Comparison of ENCODE assay signal across 12 mouse cellular contexts in the genomic region with DNA sequence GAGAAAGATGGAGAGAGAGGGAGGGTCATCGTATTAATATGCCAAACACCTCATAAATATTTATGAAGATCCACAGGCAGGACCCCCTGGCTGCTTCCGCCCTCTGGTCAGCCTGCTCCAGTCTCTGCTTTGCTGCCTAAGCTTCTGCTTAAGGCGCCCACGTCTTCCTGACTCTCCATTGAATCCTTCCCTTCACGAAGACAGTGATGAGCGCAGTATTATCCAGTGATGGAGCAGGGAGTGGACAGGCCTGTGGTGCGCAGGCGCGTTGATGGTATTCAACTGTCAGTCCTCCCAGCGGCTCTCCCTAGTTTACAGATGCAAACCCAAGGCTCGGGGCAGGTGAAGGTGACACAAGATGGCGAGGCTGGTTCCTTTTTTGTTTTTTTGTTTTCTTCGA.
DNase-seq lines count a peak whose midpoint lies in the region; ATAC-seq lines count a peak whose summit lies in the region.
"Had no signal": no experiment of that assay in that cellular context is flagged by ENCODE, and none has a peak within 500 bp of the region (broad histone marks: within the 10 kb centered on the region; RNA-seq: fewer than 3 reads in every experiment).

No protein-coding gene starts in this region.

- peak overlapping the region; percentile 46 for H3K27ac ChIP-seq in lung, embryonic 15.5 days
- H3K27ac ChIP-seq in forebrain, embryonic 14.5 days (ENCODE audit: low read depth, low read length): no peak overlapping the region
- H3K27ac ChIP-seq in intestine, embryonic 15.5 days: no peak overlapping the region; the same call in 1 of the 2 replicates
- no peak overlapping the region for H3K27ac ChIP-seq in neural tube, embryonic 13.5 days (replicated peaks)

- H3K4me2 ChIP-seq in lung, embryonic 15.5 days: peak overlapping the region; percentile 43
- H3K4me2 ChIP-seq in forebrain, embryonic 14.5 days (ENCODE audit: low read length): peak overlapping the region; percentile 28
- peak overlapping the region; percentile 34; the same call in 1 of the 2 replicates for H3K4me2 ChIP-seq in intestine, embryonic 15.5 days (replicated peaks)
- H3K4me2 ChIP-seq in neural tube, embryonic 13.5 days: peak overlapping the region; percentile 45

- peaks cover 52% of the 10 kb centered on the region for H3K4me1 ChIP-seq in lung, embryonic 15.5 days
- no peaks in the 10 kb centered on the region for H3K4me1 ChIP-seq in forebrain, embryonic 14.5 days (ENCODE audit: control insufficient read depth, insufficient read depth, low read length)
- H3K4me1 ChIP-seq in intestine, embryonic 15.5 days (replicated peaks): peaks cover 36% of the 10 kb centered on the region
- H3K4me1 ChIP-seq in neural tube, embryonic 13.5 days (replicated peaks): peaks cover 19% of the 10 kb centered on the region

- no peak for DNase-seq in lung, adult 18-20 months
- DNase-seq in forebrain, embryonic 14.5 days (ENCODE audit: low spot score): no peak
- no peak for DNase-seq in gastrocnemius, postnatal 4 days (ENCODE audit: low spot score in 2 of 2)
- DNase-seq in layer of hippocampus, postnatal 36 days: no peak
- DNase-seq: adrenal gland, postnatal 14 days; cerebellum, adult 11-12 months; kidney, postnatal 25 days had no signal

- no peak overlapping the region for H3K9ac ChIP-seq in lung, embryonic 15.5 days
- peak overlapping the region; percentile 3; the same call in 1 of the 2 replicates for H3K9ac ChIP-seq in forebrain, embryonic 14.5 days (ENCODE audit: low read length)
- H3K9ac ChIP-seq in intestine, embryonic 15.5 days: no peak overlapping the region
- 0 out of 2 replicates have a peak overlapping the region, but pooled peaks have one; percentile 45 for H3K9ac ChIP-seq in neural tube, embryonic 13.5 days

- no peaks in the 10 kb centered on the region for H3K9me3 ChIP-seq in lung, embryonic 15.5 days
- H3K9me3 ChIP-seq in forebrain, embryonic 14.5 days (replicated peaks; ENCODE audit: control insufficient read depth, low read length): no peaks in the 10 kb centered on the region; the same call in 1 of the 2 replicates
- no peaks in the 10 kb centered on the region for H3K9me3 ChIP-seq in intestine, embryonic 15.5 days
- no peaks in the 10 kb centered on the region for H3K9me3 ChIP-seq in neural tube, embryonic 13.5 days

- no peaks in the 10 kb centered on the region for H3K36me3 ChIP-seq in lung, embryonic 15.5 days
- no peaks in the 10 kb centered on the region for H3K36me3 ChIP-seq in forebrain, embryonic 14.5 days (ENCODE audit: control insufficient read depth, insufficient read depth, low read length)
- H3K36me3 ChIP-seq in intestine, embryonic 15.5 days: no peaks in the 10 kb centered on the region
- H3K36me3 ChIP-seq in neural tube, embryonic 13.5 days: no peaks in the 10 kb centered on the region

- H3K27me3 ChIP-seq in lung, embryonic 15.5 days: peaks cover 49% of the 10 kb centered on the region
- H3K27me3 ChIP-seq in forebrain, embryonic 14.5 days (replicated peaks; ENCODE audit: control insufficient read depth, insufficient read depth, low read length): peaks cover 45% of the 10 kb centered on the region
- H3K27me3 ChIP-seq in intestine, embryonic 15.5 days (replicated peaks): peaks cover 34% of the 10 kb centered on the region
- peaks cover 60% of the 10 kb centered on the region for H3K27me3 ChIP-seq in neural tube, embryonic 13.5 days

- H3K4me3 ChIP-seq in lung, embryonic 15.5 days: no peak overlapping the region
- 0 out of 2 replicates have a peak overlapping the region, but pooled peaks have one; percentile 3 for H3K4me3 ChIP-seq in forebrain, embryonic 14.5 days (ENCODE audit: low read depth, low read length)
- H3K4me3 ChIP-seq in intestine, embryonic 15.5 days (replicated peaks): no peak overlapping the region
- H3K4me3 ChIP-seq in neural tube, embryonic 13.5 days: peak overlapping the region; percentile 19

- WGBS in lung, embryonic 15.5 days: 31% methylated on average over 13 of the region's 13 CpGs
- whole genome bisulfite sequencing in forebrain, embryonic 14.5 days: 31% methylated on average over 13 of the region's 13 CpGs
- 35% methylated on average over 13 of the region's 13 CpGs for WGBS in intestine, embryonic 15.5 days
- 30% methylated on average over 13 of the region's 13 CpGs for WGBS in neural tube, embryonic 13.5 days

- no peak for ATAC-seq in lung, embryonic 15.5 days (ENCODE audit: borderline replicate concordance, extremely low read depth, low FRiP score, low TSS enrichment)
- no peak for ATAC-seq in forebrain, embryonic 14.5 days
- no peak for ATAC-seq in intestine, embryonic 15.5 days
- ATAC-seq in neural tube, embryonic 13.5 days (ENCODE audit: low read depth): no peak
- ATAC-seq in erythroblast, adult 5-6 weeks (replicated peaks; ENCODE audit: low FRiP score, poor library complexity, severe bottlenecking): no peak
- ATAC-seq: Patski had no signal

Comparison
In these comparisons a context has a peak if more than half of its experiments do, and no peak if none do; other contexts are left out.
1. H3K4me3 ChIP-seq: peak in forebrain, embryonic 14.5 days (single experiment) and neural tube, embryonic 13.5 days (single experiment); none in lung, embryonic 15.5 days (single experiment) and intestine, embryonic 15.5 days (single experiment).
2. H3K9ac ChIP-seq: peak in forebrain, embryonic 14.5 days (single experiment) and neural tube, embryonic 13.5 days (single experiment); none in lung, embryonic 15.5 days (single experiment) and intestine, embryonic 15.5 days (single experiment).
3. Peak in every context shown above with its lines, with median percentiles within 50 percentile points of each other: H3K4me2 ChIP-seq.